Mouse (Mus musculus) small intestine, adult 2 months (tissue): Measurements from ENCODE around the gene Hspa12b.

Source experiments
- CTCF ChIP-seq: fragments of 200-500 bp; IDR thresholded peaks from 2 replicates; pipeline ENCODE4 v1.5.1; 2012; ENCODE audit warnings: low read depth, mild to moderate bottlenecking, control low read depth, inconsistent platforms, low read length, moderate library complexity, mixed read lengths; ENCODE audit not compliant: insufficient replicate concordance, insufficient read length; ENCODE audit errors: extremely low read depth
- POLR2A ChIP-seq: fragments of 200-500 bp; IDR thresholded peaks from 2 replicates; pipeline ENCODE4 v1.6.1; 2012; ENCODE audit warnings: low read depth, mild to moderate bottlenecking, control low read depth, inconsistent platforms, low read length, moderate library complexity

DNA sequence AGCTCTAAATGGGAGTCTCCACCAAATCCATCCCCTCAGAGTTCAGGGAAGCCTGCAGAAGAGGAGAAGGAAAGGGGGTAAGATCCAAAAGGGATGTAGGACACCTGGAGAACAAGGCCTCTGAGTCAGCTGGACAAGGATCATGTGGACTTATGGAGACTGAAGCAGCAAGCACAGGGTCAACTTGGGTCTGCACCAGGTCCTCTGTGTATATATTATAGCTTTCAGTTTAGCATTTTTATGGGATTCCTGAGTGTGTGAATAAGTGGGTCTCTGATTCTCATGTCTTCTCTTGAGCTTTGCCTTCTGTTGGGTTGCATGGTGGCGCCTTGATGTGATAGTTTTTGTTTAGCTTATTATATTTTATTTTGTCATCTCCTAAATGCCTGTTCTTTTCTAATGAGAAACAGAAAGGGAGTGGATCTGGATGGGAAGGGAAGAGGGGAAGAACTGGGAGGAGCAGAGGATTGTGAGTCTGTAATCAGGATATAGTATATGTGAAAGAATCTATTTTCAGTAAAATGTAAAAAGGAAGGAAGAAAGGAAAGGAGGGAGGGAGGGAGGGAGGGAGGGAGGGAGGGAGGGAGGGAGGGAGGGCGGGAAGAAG is 8.0 kb upstream of the Hspa12b start:
- TF ChIP-seq CTCF (no peak), POLR2A (no peak)
